Mouse (Mus musculus) limb, embryonic 14.5 days (tissue): ENCODE measurements around the gene Maml3. TPM values are rescaled to one million over a fixed set of nuclear protein-coding genes. Genes with fewer than 3 reads are reported as not detected.

Source experiments
- ATAC-seq: fragments of 200-750 bp; cut with Nextera tagmentation; 2 replicates; pipeline ENCODE4 v1.8.0; 2017; ENCODE audit warnings: low read depth, moderate number of reproducible peaks, moderate TSS enrichment; ENCODE audit not compliant: low FRiP score
- DNase-seq: peaks from one replicate; pipeline ENCODE4 v3.0.0-alpha.2; 2015; ENCODE audit warnings: low spot score
- H3K27ac ChIP-seq: fragments of 300-500 bp; sonication (generic); replicated peaks from 2 replicates; pipeline ENCODE4 v1.5.1; 2014; ENCODE audit warnings: low read depth, mild to moderate bottlenecking, low read length, moderate library complexity, mixed read lengths
- H3K27me3 ChIP-seq: fragments of 300-500 bp; sonication (generic); 2 replicates; pipeline ENCODE4 v1.6.1; 2014; ENCODE audit warnings: low read length, mixed read lengths; ENCODE audit not compliant: control insufficient read depth, insufficient read depth
- H3K36me3 ChIP-seq: fragments of 300-500 bp; sonication (generic); 2 replicates; pipeline ENCODE4 v1.6.1; 2014; ENCODE audit warnings: mild to moderate bottlenecking, low read length, moderate library complexity, mixed read lengths; ENCODE audit not compliant: control insufficient read depth, insufficient read depth
- H3K4me1 ChIP-seq: fragments of 300-500 bp; sonication (generic); 2 replicates; pipeline ENCODE4 v1.6.1; 2014; ENCODE audit warnings: antibody characterized with exemption, low read length, mixed read lengths; ENCODE audit not compliant: control insufficient read depth, insufficient read depth
- H3K4me2 ChIP-seq: fragments of 300-500 bp; sonication (generic); replicated peaks from 2 replicates; pipeline ENCODE4 v1.6.1; 2014; ENCODE audit warnings: low read depth, mild to moderate bottlenecking, low read length, moderate library complexity; ENCODE audit not compliant: severe bottlenecking
- H3K4me3 ChIP-seq: fragments of 300-500 bp; sonication (generic); replicated peaks from 2 replicates; pipeline ENCODE4 v1.5.1; 2014; ENCODE audit warnings: low read length
- H3K9ac ChIP-seq: fragments of 300-500 bp; sonication (generic); 2 replicates; pipeline ENCODE4 v1.6.1; 2014; ENCODE audit warnings: mild to moderate bottlenecking, low read depth, low read length, moderate library complexity; ENCODE audit not compliant: severe bottlenecking
- H3K9me3 ChIP-seq: fragments of 300-500 bp; sonication (generic); 2 replicates; pipeline ENCODE4 v1.6.1; 2016; ENCODE audit warnings: low read length; ENCODE audit not compliant: control insufficient read depth
- POLR2A ChIP-seq: fragments of 200-500 bp; IDR thresholded peaks from 2 replicates; pipeline ENCODE4 v1.8.0; 2012; ENCODE audit warnings: inconsistent platforms, mild to moderate bottlenecking, moderate library complexity, borderline replicate concordance; ENCODE audit not compliant: insufficient read depth, insufficient read length; ENCODE audit errors: extremely low read depth
- WGBS: fragments of 180-500 bp; shearing (Covaris S2); extraction: QIAGEN DNeasy Blood & Tissue Kit; methylation state at CpG from one replicate; pipeline ENCODE4 v1.1.7; 2014; 5-methylcytosine and 5-hydroxymethylcytosine counted together
- polyA plus RNA-seq, 2 experiments: library from polyadenylated mRNA; depleted of rRNA in 1 of 2; stranded (reverse) in 1 of 2; unstranded in 1 of 2; fragments of >200 nt; fragmentation: Nextera tagmentation in 1 of 2; extraction: Ambion mirVana in 1 of 2; gene quantifications; 2 replicates each; pipeline versions ENCODE4 v1.2.1 to v1.2.3; 2012 to 2014

Gene Maml3
- polyA plus RNA-seq, 2 experiments: 5.4 to 5.6 TPM

GRCm38 (mm10) chr3:51749421-51749811 lies 355.5 kb downstream of the Maml3 start:
- no peak overlapping the region for H3K4me3 ChIP-seq
- DNase-seq (no peak), ATAC-seq (0 out of 2 replicates have a peak, but pooled peaks have one; percentile 7)
- no peaks in the 10 kb centered on the region for H3K36me3 ChIP-seq
- peaks cover 18% of the 10 kb centered on the region for H3K4me1 ChIP-seq
- no peak for TF ChIP-seq POLR2A
- H3K4me2 ChIP-seq: no peak overlapping the region
- no peak overlapping the region for H3K9ac ChIP-seq
- H3K27ac ChIP-seq: peak overlapping the region; percentile 71
- 39% methylated on average over 7 of the region's 7 CpGs for WGBS
- H3K9me3 ChIP-seq: peaks cover 3% of the 10 kb centered on the region; the same call in 1 of the 2 replicates
- H3K27me3 ChIP-seq: no peaks in the 10 kb centered on the region

- no peak overlapping the region for H3K9ac ChIP-seq
- no peaks in the 10 kb centered on the region for H3K27me3 ChIP-seq
- ATAC-seq (no peak), DNase-seq (no peak)
- WGBS: 70% methylated on average over 17 of the region's 17 CpGs
- peak overlapping the region; percentile 71; the same call in 1 of the 2 replicates for H3K27ac ChIP-seq
- no peaks in the 10 kb centered on the region for H3K36me3 ChIP-seq
- H3K4me1 ChIP-seq: peaks cover 18% of the 10 kb centered on the region
- no peak overlapping the region for H3K4me3 ChIP-seq
- no peak for TF ChIP-seq POLR2A
- no peak overlapping the region for H3K4me2 ChIP-seq
- H3K9me3 ChIP-seq: peaks cover 3% of the 10 kb centered on the region; the same call in 1 of the 2 replicates
Observed at GRCm38 (mm10) chr3:51748436-51749376, 356.2 kb downstream of the Maml3 start.

- no peak for TF ChIP-seq POLR2A
- no peaks in the 10 kb centered on the region for H3K36me3 ChIP-seq
- peaks cover 20% of the 10 kb centered on the region for H3K4me1 ChIP-seq
- H3K9ac ChIP-seq: no peak overlapping the region
- no peaks in the 10 kb centered on the region for H3K27me3 ChIP-seq
- DNase-seq: no peak
- peaks cover 3% of the 10 kb centered on the region; the same call in 1 of the 2 replicates for H3K9me3 ChIP-seq
- no peak overlapping the region for H3K4me3 ChIP-seq
- H3K27ac ChIP-seq: no peak overlapping the region
- WGBS: 86% methylated on average over 8 of the region's 8 CpGs
- no peak overlapping the region for H3K4me2 ChIP-seq
- no peak for ATAC-seq
Observed at GRCm38 (mm10) chr3:51746816-51747215, 358.1 kb downstream of the Maml3 start.

GRCm38 (mm10) chr3:51745162-51745561 lies 359.7 kb downstream of the Maml3 start:
- Histone ChIP-seq H3K36me3 (no peaks in the 10 kb centered on the region), H3K4me3 (no peak overlapping the region), H3K9ac (no peak overlapping the region), H3K4me2 (no peak overlapping the region), H3K9me3 (peaks cover 3% of the 10 kb centered on the region; the same call in 1 of the 2 replicates), H3K4me1 (peaks cover 21% of the 10 kb centered on the region), H3K27ac (no peak overlapping the region), H3K27me3 (no peaks in the 10 kb centered on the region)
- DNase-seq (no peak), ATAC-seq (no peak)
- TF ChIP-seq POLR2A: no peak
- 84% methylated on average over 8 of the region's 8 CpGs for WGBS

GRCm38 (mm10) chr3:51744339-51744759 lies 360.5 kb downstream of the Maml3 start:
- no peak for TF ChIP-seq POLR2A
- DNase-seq: no peak
- peaks cover 15% of the 10 kb centered on the region for H3K4me1 ChIP-seq
- H3K9me3 ChIP-seq: peaks cover 3% of the 10 kb centered on the region; the same call in 1 of the 2 replicates
- H3K9ac ChIP-seq: no peak overlapping the region
- H3K4me3 ChIP-seq: no peak overlapping the region
- no peak for ATAC-seq
- no peaks in the 10 kb centered on the region for H3K36me3 ChIP-seq
- no peak overlapping the region for H3K4me2 ChIP-seq
- no peak overlapping the region for H3K27ac ChIP-seq
- no peaks in the 10 kb centered on the region for H3K27me3 ChIP-seq
- WGBS: 58% methylated on average over 4 of the region's 4 CpGs
